Mouse (Mus musculus): ENCODE data around the gene Gm21671. TPM values are rescaled to one million over a fixed set of nuclear protein-coding genes. Genes with fewer than 3 reads are reported as not detected.
A peak's percentile ranks its signal among the peaks of the same experiment; 100 is the strongest.
"Not testable (repeated sequence)": the region's sequence is repeated elsewhere in the genome, so short reads cannot be mapped to it uniquely, and the experiment has no call there.

Gm21671 gene
- not detected in 2 replicates for total RNA-seq (2014; rRNA removed)
- polyA plus RNA-seq (2015; fragmentation: Nextera tagmentation; extraction: Ambion mirVana), result 0.13 and 0.14 TPM in 2 replicates

DNA sequence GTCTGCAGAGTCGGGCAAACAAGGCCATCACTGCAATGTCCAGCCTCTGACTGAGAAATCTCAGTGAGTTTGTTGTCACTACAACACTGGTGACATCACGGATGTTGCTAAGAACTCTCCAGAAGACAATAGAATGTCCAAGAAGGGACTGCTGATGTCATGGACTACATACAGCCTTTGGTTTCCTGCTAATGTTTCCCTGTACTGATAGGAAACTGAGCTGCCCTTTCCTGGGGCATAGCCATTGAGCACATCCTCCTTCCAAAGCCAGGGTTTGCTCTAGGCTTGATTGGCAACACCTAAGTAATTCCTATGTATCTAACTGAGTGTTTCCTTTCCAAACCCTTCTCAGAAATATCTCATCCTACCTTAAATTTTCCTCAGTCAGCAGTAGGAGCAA, at the start of gene Gm21671:
Gene Gm21671, minus strand, starts transcription at position 101 of the 400 bp plus-strand sequence.
- not testable (repeated sequence) for H3K4me2 ChIP-seq (ENCODE audit: low read depth, low read length, poor library complexity, severe bottlenecking); H3K27me3 ChIP-seq (ENCODE audit: insufficient read depth, low read length); H3K9ac ChIP-seq (replicated peaks; ENCODE audit: low read length, poor library complexity, severe bottlenecking); H3K9me3 ChIP-seq (ENCODE audit: low read length); H3K27ac ChIP-seq (ENCODE audit: low read depth, low read length); H3K36me3 ChIP-seq (ENCODE audit: insufficient read depth, low read length); DNase-seq (ENCODE audit: low spot score); ATAC-seq (ENCODE audit: low FRiP score); H3K4me3 ChIP-seq (ENCODE audit: low read depth, low read length); H3K4me1 ChIP-seq (ENCODE audit: insufficient read depth, low read length)
- 72% methylated on average over 2 of the region's 2 CpGs for WGBS

DNA sequence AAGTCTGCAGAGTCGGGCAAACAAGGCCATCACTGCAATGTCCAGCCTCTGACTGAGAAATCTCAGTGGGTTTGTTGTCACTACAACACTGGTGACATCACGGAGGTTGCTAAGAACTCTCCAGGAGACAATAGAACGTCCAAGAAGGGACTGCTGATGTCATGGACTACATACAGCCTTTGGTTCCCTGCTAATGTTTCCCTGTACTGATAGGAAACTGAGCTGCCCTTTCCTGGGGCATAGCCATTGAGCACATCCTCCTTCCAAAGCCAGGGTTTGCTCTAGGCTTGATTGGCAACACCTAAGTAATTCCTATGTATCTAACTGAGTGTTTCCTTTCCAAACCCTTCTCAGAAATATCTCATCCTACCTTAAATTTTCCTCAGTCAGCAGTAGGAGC, 34.3 kb upstream of the Gm21671 start, which contains the start of gene Gm21698:
Gene Gm21698, minus strand, starts transcription at position 101 of the 400 bp plus-strand sequence.
- not testable (repeated sequence) for DNase-seq (ENCODE audit: low spot score); H3K9me3 ChIP-seq (ENCODE audit: low read length); H3K9ac ChIP-seq (replicated peaks; ENCODE audit: low read length, poor library complexity, severe bottlenecking); H3K4me2 ChIP-seq (ENCODE audit: low read depth, low read length, poor library complexity, severe bottlenecking); H3K4me1 ChIP-seq (ENCODE audit: insufficient read depth, low read length); H3K36me3 ChIP-seq (ENCODE audit: insufficient read depth, low read length); ATAC-seq (ENCODE audit: low FRiP score); H3K27me3 ChIP-seq (ENCODE audit: insufficient read depth, low read length); H3K4me3 ChIP-seq (ENCODE audit: low read depth, low read length); H3K27ac ChIP-seq (ENCODE audit: low read depth, low read length)
- WGBS, result no CpG with 5 or more reads among the region's 3 CpGs

DNA sequence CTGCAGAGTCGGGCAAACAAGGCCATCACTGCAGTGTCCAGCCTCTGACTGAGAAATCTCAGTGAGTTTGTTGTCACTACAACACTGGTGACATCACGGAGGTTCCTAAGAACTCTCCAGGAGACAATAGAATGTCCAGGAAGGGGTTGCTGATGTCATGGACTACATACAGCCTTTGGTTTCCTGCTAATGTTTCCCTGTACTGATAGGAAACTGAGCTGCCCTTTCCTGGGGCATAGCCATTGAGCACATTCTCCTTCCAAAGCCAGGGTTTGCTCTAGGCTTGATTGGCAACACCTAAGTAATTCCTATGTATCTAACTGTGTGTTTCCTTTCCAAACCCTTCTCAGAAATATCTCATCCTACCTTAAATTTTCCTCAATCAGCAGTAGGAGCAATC, 18.3 kb upstream of the Gm21671 start, which contains the start of gene Gm21680:
Gene Gm21680, minus strand, starts transcription at position 101 of the 400 bp plus-strand sequence.
- not testable (repeated sequence) for H3K27ac ChIP-seq (ENCODE audit: low read depth, low read length); DNase-seq (ENCODE audit: low spot score); H3K9ac ChIP-seq (replicated peaks; ENCODE audit: low read length, poor library complexity, severe bottlenecking); H3K36me3 ChIP-seq (ENCODE audit: insufficient read depth, low read length); H3K4me2 ChIP-seq (ENCODE audit: low read depth, low read length, poor library complexity, severe bottlenecking); ATAC-seq (ENCODE audit: low FRiP score); H3K27me3 ChIP-seq (ENCODE audit: insufficient read depth, low read length); H3K9me3 ChIP-seq (ENCODE audit: low read length); H3K4me3 ChIP-seq (ENCODE audit: low read depth, low read length); H3K4me1 ChIP-seq (ENCODE audit: insufficient read depth, low read length)
- WGBS, result no CpG with 5 or more reads among the region's 2 CpGs

DNA sequence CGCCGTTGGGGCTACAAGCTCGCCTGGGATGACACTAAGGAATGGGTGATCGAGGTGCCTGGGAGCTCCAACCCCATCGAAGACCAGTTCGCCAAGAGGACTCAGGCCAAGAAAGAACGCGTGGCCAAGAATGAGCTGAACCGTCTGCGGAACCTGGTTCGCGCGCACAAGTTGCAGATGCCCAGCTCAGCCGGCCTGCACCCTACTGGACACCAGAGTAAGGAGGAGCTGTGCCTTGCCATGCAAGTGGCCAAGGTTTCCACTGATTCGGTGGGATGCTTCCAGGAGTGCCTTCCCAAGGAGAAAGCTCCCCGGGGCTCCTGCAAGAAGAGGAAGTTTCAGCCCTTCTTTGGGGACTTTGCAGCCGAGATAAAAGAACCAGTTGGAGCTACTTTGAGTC, 2.8 kb upstream of the Gm21671 start:
- not testable (repeated sequence) for H3K4me1 ChIP-seq (ENCODE audit: insufficient read depth, low read length); H3K27me3 ChIP-seq (ENCODE audit: insufficient read depth, low read length); H3K9me3 ChIP-seq (ENCODE audit: low read length); DNase-seq (ENCODE audit: low spot score); H3K9ac ChIP-seq (replicated peaks; ENCODE audit: low read length, poor library complexity, severe bottlenecking); H3K36me3 ChIP-seq (ENCODE audit: insufficient read depth, low read length); H3K27ac ChIP-seq (ENCODE audit: low read depth, low read length)
- 66% methylated on average over 16 of the region's 17 CpGs for WGBS
- H3K4me3 ChIP-seq (ENCODE audit: low read depth, low read length), result peak overlapping the region; percentile 25; the same call in 1 of the 2 replicates
- peak overlapping the region; percentile 35 for H3K4me2 ChIP-seq (ENCODE audit: low read depth, low read length, poor library complexity, severe bottlenecking)
- peak; percentile 16; the same call in 1 of the 2 replicates for ATAC-seq (ENCODE audit: low FRiP score)

GRCm38 (mm10) chr5:25956611-25957010, 2.4 kb upstream of the Gm21671 start:
- WGBS, result 39% methylated on average over 27 of the region's 32 CpGs
- not testable (repeated sequence) for DNase-seq (ENCODE audit: low spot score); H3K9ac ChIP-seq (replicated peaks; ENCODE audit: low read length, poor library complexity, severe bottlenecking); H3K9me3 ChIP-seq (ENCODE audit: low read length); H3K27ac ChIP-seq (ENCODE audit: low read depth, low read length); H3K4me1 ChIP-seq (ENCODE audit: insufficient read depth, low read length); H3K36me3 ChIP-seq (ENCODE audit: insufficient read depth, low read length); H3K27me3 ChIP-seq (ENCODE audit: insufficient read depth, low read length)
- peak overlapping the region; percentile 25 for H3K4me3 ChIP-seq (ENCODE audit: low read depth, low read length)
- H3K4me2 ChIP-seq (ENCODE audit: low read depth, low read length, poor library complexity, severe bottlenecking), result peak overlapping the region; percentile 35
- peak; percentile 72 for ATAC-seq (ENCODE audit: low FRiP score)

- WGBS, result 88% methylated on average over 2 of the region's 2 CpGs
- H3K9ac ChIP-seq (replicated peaks; ENCODE audit: low read length, poor library complexity, severe bottlenecking); H3K9me3 ChIP-seq (ENCODE audit: low read length); H3K4me2 ChIP-seq (ENCODE audit: low read depth, low read length, poor library complexity, severe bottlenecking); H3K27me3 ChIP-seq (ENCODE audit: insufficient read depth, low read length); H3K36me3 ChIP-seq (ENCODE audit: insufficient read depth, low read length); ATAC-seq (ENCODE audit: low FRiP score); DNase-seq (ENCODE audit: low spot score); H3K4me3 ChIP-seq (ENCODE audit: low read depth, low read length); H3K27ac ChIP-seq (ENCODE audit: low read depth, low read length); H3K4me1 ChIP-seq (ENCODE audit: insufficient read depth, low read length): not testable (repeated sequence)
Measured at GRCm38 (mm10) chr5:25945391-25945790, 8.8 kb downstream of the Gm21671 start.

DNA sequence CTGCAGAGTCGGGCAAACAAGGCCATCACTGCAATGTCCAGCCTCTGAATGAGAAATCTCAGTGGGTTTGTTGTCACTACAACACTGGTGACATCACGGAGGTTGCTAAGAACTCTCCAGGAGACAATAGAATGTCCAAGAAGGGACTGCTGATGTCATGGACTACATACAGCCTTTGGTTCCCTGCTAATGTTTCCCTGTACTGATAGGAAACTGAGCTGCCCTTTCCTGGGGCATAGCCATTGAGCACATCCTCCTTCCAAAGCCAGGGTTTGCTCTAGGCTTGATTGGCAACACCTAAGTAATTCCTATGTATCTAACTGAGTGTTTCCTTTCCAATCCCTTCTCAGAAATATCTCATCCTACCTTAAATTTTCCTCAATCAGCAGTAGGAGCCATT, 11.9 kb downstream of the Gm21671 start, which contains the start of gene Gm21663:
Gene Gm21663, minus strand, starts transcription at position 101 of the 400 bp plus-strand sequence.
- WGBS, result 48% methylated on average over 2 of the region's 2 CpGs
- H3K27me3 ChIP-seq (ENCODE audit: insufficient read depth, low read length), result not testable (repeated sequence)

More for the DNA sequence above, 11.9 kb downstream of the Gm21671 start, which contains the start of gene Gm21663:
- H3K4me2 ChIP-seq (ENCODE audit: low read depth, low read length, poor library complexity, severe bottlenecking); H3K9me3 ChIP-seq (ENCODE audit: low read length); H3K4me3 ChIP-seq (ENCODE audit: low read depth, low read length); ATAC-seq (ENCODE audit: low FRiP score); H3K27ac ChIP-seq (ENCODE audit: low read depth, low read length); H3K9ac ChIP-seq (replicated peaks; ENCODE audit: low read length, poor library complexity, severe bottlenecking); H3K36me3 ChIP-seq (ENCODE audit: insufficient read depth, low read length); DNase-seq (ENCODE audit: low spot score); H3K4me1 ChIP-seq (ENCODE audit: insufficient read depth, low read length): not testable (repeated sequence)

Measured in midbrain, postnatal 0 days (tissue).